Mouse (Mus musculus) left cerebral cortex, adult 9 months (tissue): ENCODE data around the gene Il4i1.

Experiments
- DNase-seq, 2 experiments: peaks; one replicate each; pipeline ENCODE4 v3.0.0; 2022; ENCODE audit warnings: low spot score in 2 of 2

The Il4i1 gene

GRCm38 (mm10) chr7:44818751-44819235, 2.6 kb downstream of the Il4i1 start:
- DNase-seq = peak in 1 of 2 experiments; percentile 26

GRCm38 (mm10) chr7:44819391-44819790, 3.2 kb downstream of the Il4i1 start:
- no peak for DNase-seq

- DNase-seq = no peak
Measured at GRCm38 (mm10) chr7:44819863-44820262, 3.7 kb downstream of the Il4i1 start.

GRCm38 (mm10) chr7:44820525-44820924, 4.3 kb downstream of the Il4i1 start:
- no peak for DNase-seq

GRCm38 (mm10) chr7:44821666-44822448, 5.7 kb downstream of the Il4i1 start:
- DNase-seq = peak in 1 of 2 experiments; percentile 1

GRCm38 (mm10) chr7:44823409-44823808, 7.2 kb downstream of the Il4i1 start:
- no peak for DNase-seq

- peak in 1 of 2 experiments; percentile 79 for DNase-seq
Measured at GRCm38 (mm10) chr7:44824872-44825271, 8.7 kb downstream of the Il4i1 start.

- DNase-seq = no peak
Measured at GRCm38 (mm10) chr7:44826771-44827170, 10.6 kb downstream of the Il4i1 start.

GRCm38 (mm10) chr7:44828706-44829105, 12.5 kb downstream of the Il4i1 start:
- no peak for DNase-seq

- no peak for DNase-seq
Measured at GRCm38 (mm10) chr7:44832763-44833162, 16.6 kb downstream of the Il4i1 start.

- no peak for DNase-seq
Measured at GRCm38 (mm10) chr7:44835373-44836015, 19.3 kb downstream of the Il4i1 start.

- DNase-seq = no peak
Measured at GRCm38 (mm10) chr7:44836016-44836404, 19.8 kb downstream of the Il4i1 start.

GRCm38 (mm10) chr7:44836423-44837053, 20.4 kb downstream of the Il4i1 start:
- DNase-seq = no peak

GRCm38 (mm10) chr7:44838073-44838472, 21.9 kb downstream of the Il4i1 start:
- DNase-seq = no peak

GRCm38 (mm10) chr7:44839171-44839490, 22.9 kb downstream of the Il4i1 start:
- no peak for DNase-seq

GRCm38 (mm10) chr7:44839491-44840191, 23.5 kb downstream of the Il4i1 start:
- DNase-seq = no peak

GRCm38 (mm10) chr7:44840426-44840825, 24.2 kb downstream of the Il4i1 start:
- no peak for DNase-seq

GRCm38 (mm10) chr7:44841825-44842463, 25.8 kb downstream of the Il4i1 start:
- no peak for DNase-seq

GRCm38 (mm10) chr7:44845006-44845405, 28.8 kb downstream of the Il4i1 start:
- no peak for DNase-seq

- DNase-seq = no peak
Measured at GRCm38 (mm10) chr7:44846804-44847203, 30.6 kb downstream of the Il4i1 start.

GRCm38 (mm10) chr7:44847772-44848171, 31.6 kb downstream of the Il4i1 start:
- DNase-seq = no peak
